Comparison of ENCODE assay signal across 9 mouse cellular contexts in genomic region chr4:139145156-139145555, GRCm38 (mm10). TPM values are rescaled to one million over a fixed set of nuclear protein-coding genes. Genes with fewer than 3 reads are reported as not detected.
DNase-seq lines count a peak whose midpoint lies in the region; TF ChIP-seq lines count a peak whose summit lies in the region.
"Had no signal": no experiment of that assay in that cellular context is flagged by ENCODE, and none has a peak within 500 bp of the region (broad histone marks: within the 10 kb centered on the region; RNA-seq: fewer than 3 reads in every experiment).

No protein-coding gene starts in this region.

- H3K4me1 ChIP-seq in kidney, adult 2 months (ENCODE audit: control insufficient read depth, insufficient read depth, low read length) = no peaks in the 10 kb centered on the region
- no peaks in the 10 kb centered on the region for H3K4me1 ChIP-seq in ES-Bruce4 (ENCODE audit: control insufficient read depth, insufficient read depth, low read length)
- H3K4me1 ChIP-seq in limb, embryonic 10.5 days = peaks cover 22% of the 10 kb centered on the region
- H3K4me1 ChIP-seq: forebrain, embryonic 12.5 days; liver, embryonic 13.5 days had no signal

- WGBS in kidney, adult 2 months = 93% methylated on average over 11 of the region's 11 CpGs
- WGBS in limb, embryonic 10.5 days = 90% methylated on average over 11 of the region's 11 CpGs

- no peaks in the 10 kb centered on the region for H3K36me3 ChIP-seq in kidney, adult 2 months (ENCODE audit: control insufficient read depth, insufficient read depth, low read length)
- H3K36me3 ChIP-seq in ES-Bruce4 (ENCODE audit: control insufficient read depth, insufficient read depth, low read length, poor library complexity, severe bottlenecking) = no peaks in the 10 kb centered on the region
- H3K36me3 ChIP-seq in limb, embryonic 10.5 days = no peaks in the 10 kb centered on the region
- H3K36me3 ChIP-seq: forebrain, embryonic 12.5 days; liver, embryonic 13.5 days had no signal

- H3K9me3 ChIP-seq in ES-Bruce4 (replicated peaks; ENCODE audit: control insufficient read depth, insufficient read depth, low read length, poor library complexity, severe bottlenecking) = no peaks in the 10 kb centered on the region; the same call in 1 of the 2 replicates
- H3K9me3 ChIP-seq in limb, embryonic 10.5 days (replicated peaks) = peaks cover 9% of the 10 kb centered on the region
- H3K9me3 ChIP-seq: liver, embryonic 13.5 days had no signal

- no peak overlapping the region for H3K9ac ChIP-seq in ES-Bruce4 (ENCODE audit: low read depth, poor library complexity, severe bottlenecking)
- H3K9ac ChIP-seq: forebrain, embryonic 12.5 days; liver, embryonic 13.5 days had no signal

- H3K4me3 ChIP-seq in kidney, adult 2 months (ENCODE audit: insufficient read depth, low read depth, low read length) = no peak overlapping the region
- no peak overlapping the region for H3K4me3 ChIP-seq in ES-Bruce4 (ENCODE audit: low read depth, low read length)
- no peak overlapping the region for H3K4me3 ChIP-seq in limb, embryonic 10.5 days
- H3K4me3 ChIP-seq: forebrain, embryonic 12.5 days; liver, embryonic 13.5 days had no signal

- peak; percentile 50 for TF ChIP-seq CTCF in kidney, adult 2 months (conservative IDR thresholded peaks at IDR 0.05; ENCODE audit: insufficient read depth, insufficient read length, low read depth, low read length)
- peak; percentile 43 for TF ChIP-seq CTCF in ES-Bruce4 (IDR thresholded peaks at IDR 0.05; ENCODE audit: low read depth, low read length)

- H3K27me3 ChIP-seq in kidney, adult 2 months (replicated peaks; ENCODE audit: control insufficient read depth, insufficient read depth, low read length) = no peaks in the 10 kb centered on the region
- no peaks in the 10 kb centered on the region; the same call in 1 of the 2 replicates for H3K27me3 ChIP-seq in ES-Bruce4 (ENCODE audit: control insufficient read depth, insufficient read depth, low read length, poor library complexity, severe bottlenecking)
- no peaks in the 10 kb centered on the region for H3K27me3 ChIP-seq in limb, embryonic 10.5 days (ENCODE audit: low read depth, poor library complexity, severe bottlenecking)
- H3K27me3 ChIP-seq: forebrain, embryonic 12.5 days had no signal

- no peak for TF ChIP-seq EP300 in ES-Bruce4 (IDR thresholded peaks at IDR 0.05; ENCODE audit: insufficient read depth, low read depth, low read length)

- no peak for DNase-seq in kidney, adult 2 months
- no peak for DNase-seq in kidney, adult 9 months
- peak; percentile 26 for DNase-seq in 416B (ENCODE audit: low read depth)
- peak; percentile 50 for DNase-seq in limb, embryonic 10.5 days (ENCODE audit: low spot score)
- no peak for DNase-seq in layer of hippocampus, postnatal 25 days (ENCODE audit: extremely low spot score in 1 of 2, low spot score in 1 of 2)
- no peak for DNase-seq in ovary, postnatal 36 days (ENCODE audit: low spot score)
- DNase-seq: liver, embryonic 13.5 days had no signal

- TF ChIP-seq POLR2A in kidney, adult 2 months (IDR thresholded peaks at IDR 0.05; ENCODE audit: low read depth, low read length) = no peak
- no peak for TF ChIP-seq POLR2A in ES-Bruce4 (IDR thresholded peaks at IDR 0.05; ENCODE audit: insufficient read depth, low read length)

- no peak overlapping the region for H3K27ac ChIP-seq in kidney, adult 2 months (ENCODE audit: insufficient read depth, low read depth, low read length)
- no peak overlapping the region for H3K27ac ChIP-seq in ES-Bruce4 (ENCODE audit: insufficient read depth, low read length)
- H3K27ac ChIP-seq in limb, embryonic 10.5 days = no peak overlapping the region
- H3K27ac ChIP-seq: forebrain, embryonic 12.5 days; liver, embryonic 13.5 days had no signal

RNA-seq across cellular contexts. Expression of gene Minos1, which starts 14.2 kb away (rescaled TPM):
- polyA plus RNA-seq in kidney, adult 2 months (2012; rRNA removed) = 100 and 157 TPM in 2 replicates
- polyA plus RNA-seq in ES-Bruce4 (2011; ENCODE audit: insufficient read depth, insufficient read length, low read depth, missing spikeins) = 137 and 154 TPM in 2 replicates
- 393 and 402 TPM in 2 replicates for polyA plus RNA-seq in limb, embryonic 10.5 days (2016; fragmentation: Nextera tagmentation; extraction: Ambion mirVana)
- 100 to 1,000 TPM; 186 to 223 TPM for total RNA-seq in layer of hippocampus, postnatal 25 days (2021)

RNA-seq across cellular contexts. Expression of gene Capzb, which starts 47.5 kb away (rescaled TPM):
- polyA plus RNA-seq in kidney, adult 2 months (2012; rRNA removed) = 102 and 134 TPM in 2 replicates
- 293 and 299 TPM in 2 replicates for polyA plus RNA-seq in ES-Bruce4 (2011; ENCODE audit: insufficient read depth, insufficient read length, low read depth, missing spikeins)
- polyA plus RNA-seq in limb, embryonic 10.5 days (2016; fragmentation: Nextera tagmentation; extraction: Ambion mirVana) = 385 and 390 TPM in 2 replicates
- total RNA-seq in layer of hippocampus, postnatal 25 days (2021) = 100 to 1,000 TPM; 444 to 476 TPM

RNA-seq across cellular contexts. Expression of gene Nbl1, which starts 52.4 kb away (rescaled TPM):
- polyA plus RNA-seq in kidney, adult 2 months (2012; rRNA removed) = 35.7 and 42.9 TPM in 2 replicates
- polyA plus RNA-seq in ES-Bruce4 (2011; ENCODE audit: insufficient read depth, insufficient read length, low read depth, missing spikeins) = 4.3 and 5.1 TPM in 2 replicates
- polyA plus RNA-seq in limb, embryonic 10.5 days (2016; fragmentation: Nextera tagmentation; extraction: Ambion mirVana) = 12.5 and 28.7 TPM in 2 replicates
- 10 to 100 TPM; 75.6 to 90.6 TPM for total RNA-seq in layer of hippocampus, postnatal 25 days (2021)

Comparison
In these comparisons a context has a peak if more than half of its experiments do, and no peak if none do; other contexts are left out.
1. DNase-seq: peak in 416B (single experiment) and limb, embryonic 10.5 days (single experiment); none in kidney, adult 2 months (single experiment), kidney, adult 9 months (single experiment), layer of hippocampus, postnatal 25 days (0 of 2) and ovary, postnatal 36 days (single experiment).